Mouse (Mus musculus): ENCODE data around the gene Sgip1.

Sgip1 gene

DNA sequence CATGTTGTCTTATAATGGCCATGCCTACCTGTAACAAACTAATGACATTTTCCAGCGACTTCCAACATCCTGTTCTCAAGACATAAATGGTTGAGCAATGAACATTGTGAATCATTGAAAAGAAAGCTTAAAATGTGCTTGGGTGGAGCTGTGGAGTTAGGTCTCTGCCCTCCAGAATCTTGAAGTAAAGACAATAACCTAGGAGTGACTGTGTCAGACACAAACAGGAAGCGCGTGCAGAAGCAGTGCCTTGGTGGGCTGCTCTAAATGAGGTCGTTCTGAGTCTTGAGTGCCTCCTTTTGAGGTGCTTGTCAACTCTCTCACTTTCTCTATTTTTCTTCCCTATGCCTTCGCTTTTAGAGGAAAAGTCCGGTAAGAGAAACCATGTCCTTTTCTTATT lies 159.1 kb downstream of the Sgip1 start:
- no peak for DNase-seq

- DNase-seq: no peak
Measured at GRCm38 (mm10) chr4:102907843-102908427, 166.8 kb downstream of the Sgip1 start.

DNA sequence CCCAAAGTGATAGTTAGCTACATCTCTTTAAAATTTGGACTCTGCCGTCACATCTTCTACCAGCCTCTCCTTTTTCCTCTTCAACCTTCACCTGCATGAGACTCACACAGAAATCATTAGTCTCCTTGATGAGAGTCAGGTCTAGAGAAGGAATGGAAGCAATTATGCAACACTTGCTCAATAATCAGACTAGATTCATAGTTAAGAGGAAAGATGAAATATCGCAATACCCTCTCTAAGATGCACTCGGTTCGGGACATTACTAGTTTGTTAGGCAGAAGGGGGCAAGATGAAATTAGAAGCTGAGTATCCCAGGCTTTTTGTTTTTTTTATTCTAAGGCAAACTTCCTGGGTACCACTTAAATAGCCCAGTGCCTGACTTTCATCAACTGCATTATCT lies 169.1 kb downstream of the Sgip1 start:
- DNase-seq: no peak

DNA sequence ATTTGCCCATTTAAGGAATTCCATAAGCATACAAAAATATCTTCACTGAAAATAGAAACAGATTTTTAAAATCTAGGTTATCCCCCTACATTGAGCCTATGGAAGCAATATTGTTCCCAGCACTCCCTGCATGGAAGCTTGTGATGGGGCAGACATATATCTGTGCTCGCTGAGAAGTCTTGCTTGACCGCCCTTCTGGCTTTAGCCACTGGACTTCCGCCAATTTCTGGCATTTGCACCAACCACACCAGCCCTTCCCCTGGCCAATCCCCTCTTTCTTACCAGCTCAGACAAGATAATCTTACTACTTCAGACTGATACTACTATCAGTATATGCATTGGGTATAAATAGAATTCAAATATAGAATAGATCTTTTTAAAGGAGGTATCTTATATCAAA lies 172.1 kb downstream of the Sgip1 start:
- DNase-seq: no peak

DNA sequence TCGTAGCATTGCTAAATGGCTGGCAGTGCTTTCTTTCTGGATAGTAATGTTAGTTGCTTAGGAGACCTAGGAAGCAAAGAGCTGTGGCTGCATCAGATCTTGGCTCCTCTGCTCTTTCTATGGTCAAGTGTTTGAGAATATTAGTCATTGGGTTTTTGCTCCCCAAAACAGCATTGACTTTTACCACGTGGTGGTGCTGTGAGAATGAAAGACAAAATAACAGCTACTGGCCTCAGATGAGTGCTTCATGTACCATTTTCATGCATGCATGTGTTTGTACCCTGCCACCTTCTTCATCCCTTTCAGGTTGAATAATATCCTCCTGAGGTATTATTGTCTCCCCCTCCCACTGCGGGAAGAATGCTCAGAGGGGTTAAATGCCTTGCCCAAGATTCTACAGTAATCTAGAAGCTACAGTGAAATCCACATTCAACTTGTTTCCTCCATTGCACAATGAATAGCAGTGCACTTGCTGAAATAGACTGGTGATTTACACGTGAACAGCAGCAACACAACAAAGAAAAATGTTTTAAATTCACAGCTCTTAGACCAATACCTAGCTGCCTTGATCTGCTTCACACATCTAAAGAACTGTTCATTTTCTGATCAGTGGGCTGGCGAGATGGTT lies 172.7 kb downstream of the Sgip1 start:
- no peak for DNase-seq

GRCm38 (mm10) chr4:102918191-102918590 lies 177.1 kb downstream of the Sgip1 start:
- no peak for DNase-seq

- no peak for DNase-seq
Measured at GRCm38 (mm10) chr4:102929491-102929890, 188.4 kb downstream of the Sgip1 start.

GRCm38 (mm10) chr4:102930679-102931078 lies 189.6 kb downstream of the Sgip1 start:
- DNase-seq: no peak

DNA sequence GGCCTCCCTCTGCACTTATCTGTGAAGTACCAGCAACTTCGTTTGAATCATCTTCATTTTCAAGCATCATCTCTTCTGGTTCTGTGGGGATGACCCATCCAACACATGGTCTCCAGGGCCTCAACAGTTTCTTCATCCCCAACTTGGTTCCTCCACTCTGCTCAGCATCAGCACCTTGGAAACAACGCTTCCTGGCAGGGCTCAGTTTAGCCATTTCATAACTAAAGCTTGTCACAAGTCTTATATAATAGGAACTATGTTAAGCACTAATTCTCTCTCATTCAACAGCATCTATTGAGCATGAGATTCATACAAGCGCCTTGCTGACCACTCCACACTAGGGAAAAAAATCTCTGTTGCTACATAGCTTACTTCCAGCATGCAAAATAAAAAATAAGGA lies 199.2 kb downstream of the Sgip1 start:
- no peak for DNase-seq

DNA sequence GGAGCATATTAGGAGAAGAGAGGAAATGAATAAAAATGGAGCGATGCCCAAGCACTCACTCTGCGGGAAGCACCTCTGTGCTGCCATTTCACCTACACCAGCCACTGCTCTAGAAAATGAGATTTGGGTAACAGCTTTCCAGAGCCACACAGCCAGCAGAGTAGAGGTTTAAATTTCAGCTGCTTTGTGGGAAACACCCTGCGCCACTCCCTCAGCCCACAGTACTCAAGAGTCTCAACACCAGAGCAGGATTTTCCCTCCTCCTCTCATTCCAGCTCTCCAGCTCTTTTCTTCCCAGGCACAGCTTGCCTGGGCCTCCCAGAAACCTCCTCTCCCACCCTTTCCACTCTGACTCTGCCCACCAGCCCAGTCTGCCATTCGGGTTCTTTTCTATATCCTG lies 199.6 kb downstream of the Sgip1 start:
- no peak for DNase-seq

- DNase-seq: no peak
Measured at GRCm38 (mm10) chr4:102944325-102944724, 203.2 kb downstream of the Sgip1 start.

- DNase-seq: no peak
Measured at GRCm38 (mm10) chr4:102952476-102952875, 211.4 kb downstream of the Sgip1 start.

DNA sequence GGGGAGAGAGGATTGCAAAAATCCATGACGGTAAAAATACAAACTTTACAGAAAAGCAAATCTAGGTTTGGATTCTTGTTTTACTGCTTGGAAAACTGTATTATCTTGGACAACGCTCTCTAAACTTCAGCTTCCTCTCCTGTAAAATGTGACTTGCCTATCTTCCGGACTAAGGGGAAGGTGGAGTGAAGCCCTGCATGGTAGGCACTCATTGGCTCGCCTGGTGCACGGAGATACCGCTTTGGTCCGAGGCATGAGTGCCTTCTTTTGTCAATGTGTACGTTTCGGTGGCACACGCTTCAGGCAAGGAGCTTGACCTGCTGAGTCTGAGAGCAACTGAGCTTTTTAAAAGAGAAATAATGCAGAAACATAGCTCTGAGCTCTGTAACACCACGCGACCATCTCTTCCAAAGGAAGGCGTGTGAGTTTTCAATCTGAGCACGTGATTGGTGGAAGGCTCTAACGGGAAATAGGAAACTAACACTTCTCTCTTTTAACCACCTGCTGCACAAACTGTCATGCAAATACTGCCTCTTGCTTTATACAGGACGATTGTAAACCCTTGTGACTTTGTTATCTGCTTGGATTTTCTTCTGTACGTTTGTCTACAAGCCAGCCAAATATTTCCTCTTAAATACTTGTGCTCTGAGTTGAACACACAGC lies 214.3 kb downstream of the Sgip1 start:
- DNase-seq: no peak

DNA sequence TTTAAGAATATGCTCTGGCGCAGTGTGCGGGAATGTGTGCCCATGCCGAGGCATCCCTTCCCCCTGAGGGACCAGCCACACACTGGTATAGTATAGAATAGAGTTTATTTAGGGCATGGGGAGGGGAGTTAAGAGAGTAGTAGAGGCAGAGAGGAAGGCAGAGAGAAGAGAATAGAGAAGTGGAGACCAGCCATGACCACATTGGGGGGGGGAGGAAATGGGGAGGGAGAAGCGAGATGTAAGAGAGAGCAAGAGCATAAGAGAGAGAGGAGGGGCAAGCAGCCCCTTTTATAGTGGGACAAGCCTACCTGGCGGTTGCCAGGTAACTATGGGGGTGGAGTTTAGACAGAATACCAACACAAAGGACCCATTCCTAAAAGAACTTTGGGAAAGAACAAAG lies 218.3 kb downstream of the Sgip1 start:
- no peak for DNase-seq

- DNase-seq: no peak
Measured at GRCm38 (mm10) chr4:102964174-102964573, 223.1 kb downstream of the Sgip1 start.

DNA sequence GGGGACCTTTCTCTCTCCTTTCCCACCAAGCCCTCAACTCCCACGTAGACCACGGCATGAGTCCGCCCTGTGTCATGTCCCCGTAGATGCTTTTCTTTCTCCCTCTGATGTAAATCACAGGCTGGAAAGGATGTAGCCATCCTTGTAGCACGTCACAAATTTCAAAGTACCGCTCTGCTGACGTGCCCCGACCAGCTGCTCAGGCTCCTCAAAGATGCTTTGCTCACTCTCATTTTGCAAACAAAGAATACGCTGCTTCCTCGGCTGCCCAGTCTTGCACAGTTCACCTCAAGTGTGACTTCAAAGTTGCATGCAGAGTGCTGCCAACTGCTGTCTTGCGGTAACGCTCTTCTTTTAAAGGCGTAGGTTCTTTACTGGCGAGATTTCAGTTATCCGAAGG lies 226.7 kb downstream of the Sgip1 start:
- no peak for DNase-seq

DNA sequence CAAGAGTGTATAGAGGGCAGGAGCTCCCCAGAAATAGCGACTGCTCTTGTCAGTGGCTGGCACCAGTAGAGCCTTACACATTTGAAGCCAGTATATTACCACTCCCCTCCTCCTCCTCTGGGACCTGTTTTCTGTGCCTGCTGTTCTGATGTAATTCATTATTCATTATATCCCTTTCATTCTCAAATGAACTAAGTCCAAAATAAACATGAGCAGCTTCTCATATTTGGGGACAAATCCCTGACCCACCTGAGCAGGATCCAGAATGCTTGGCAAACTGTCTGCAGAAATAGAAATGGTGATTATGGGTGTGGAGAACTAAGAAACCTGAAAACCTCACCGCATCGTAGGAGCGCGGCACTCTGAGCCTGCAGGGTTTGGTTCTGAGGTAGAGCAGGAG lies 228.5 kb downstream of the Sgip1 start:
- DNase-seq: no peak

GRCm38 (mm10) chr4:102971159-102971558 lies 230.1 kb downstream of the Sgip1 start:
- DNase-seq: no peak

GRCm38 (mm10) chr4:102972071-102972470 lies 231.0 kb downstream of the Sgip1 start:
- no peak for DNase-seq

DNA sequence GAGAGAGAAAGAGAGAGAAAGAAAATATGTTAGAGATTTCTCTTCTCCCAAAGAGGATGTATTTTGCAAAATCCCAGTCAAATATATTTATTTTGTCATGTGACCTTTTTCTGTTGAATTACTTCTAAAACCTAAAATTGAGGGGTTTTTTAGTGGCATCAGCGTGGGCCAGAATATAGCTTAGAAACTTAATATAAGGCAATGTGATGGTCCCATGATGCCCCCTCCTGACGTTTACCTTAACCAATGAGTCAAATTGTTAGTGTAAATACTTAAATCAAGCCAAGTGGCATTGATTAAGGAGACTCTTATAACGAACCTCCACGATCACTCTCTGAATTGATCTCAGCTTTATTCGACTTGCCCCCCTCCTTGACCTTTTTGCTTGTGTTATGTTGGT lies 233.1 kb downstream of the Sgip1 start:
- no peak for DNase-seq

GRCm38 (mm10) chr4:102976290-102977275 lies 235.5 kb downstream of the Sgip1 start:
- DNase-seq: no peak

GRCm38 (mm10) chr4:102977778-102978321 lies 236.8 kb downstream of the Sgip1 start:
- DNase-seq: no peak

- no peak for DNase-seq
Measured at GRCm38 (mm10) chr4:102978440-102978839, 237.3 kb downstream of the Sgip1 start, which contains the start of gene Tctex1d1. Gene Tctex1d1, plus strand, starts transcription at chr4:102978606.
